Mouse (Mus musculus) neural tube, embryonic 11.5 days (tissue): Measurements from ENCODE around the gene Olfr507. TPM values are rescaled to one million over a fixed set of nuclear protein-coding genes. Genes with fewer than 3 reads are reported as not detected.

Source experiments
- ATAC-seq: fragments of 200-750 bp; cut with Nextera tagmentation; 2 replicates; pipeline ENCODE4 v1.8.0; 2017; ENCODE audit warnings: moderate number of reproducible peaks, mild to moderate bottlenecking, moderate TSS enrichment, moderate library complexity; ENCODE audit not compliant: insufficient read depth, low FRiP score, low TSS enrichment
- DNase-seq: peaks from one replicate; pipeline ENCODE4 v3.0.0-alpha.2; 2015; ENCODE audit warnings: low spot score
- H3K27ac ChIP-seq: fragments of 300-500 bp; sonication (generic); 2 replicates; pipeline ENCODE4 v1.5.1; 2014; ENCODE audit warnings: low read depth, mild to moderate bottlenecking, low read length
- H3K27me3 ChIP-seq: fragments of 300-500 bp; sonication (generic); 2 replicates; pipeline ENCODE4 v1.6.1; 2014; ENCODE audit warnings: mild to moderate bottlenecking, low read length, mixed read lengths; ENCODE audit not compliant: control insufficient read depth, insufficient read depth
- H3K36me3 ChIP-seq: fragments of 300-500 bp; sonication (generic); 2 replicates; pipeline ENCODE4 v1.6.1; 2014; ENCODE audit warnings: mild to moderate bottlenecking, low read length, moderate library complexity, mixed read lengths; ENCODE audit not compliant: control insufficient read depth, insufficient read depth
- H3K4me1 ChIP-seq: fragments of 300-500 bp; sonication (generic); 2 replicates; pipeline ENCODE4 v1.6.1; 2014; ENCODE audit warnings: low read length, mixed read lengths; ENCODE audit not compliant: control insufficient read depth, insufficient read depth
- H3K4me2 ChIP-seq: fragments of 300-500 bp; sonication (generic); 2 replicates; pipeline ENCODE4 v1.6.1; 2014; ENCODE audit warnings: low read depth, mild to moderate bottlenecking, moderate library complexity
- H3K4me3 ChIP-seq: fragments of 300-500 bp; sonication (generic); 2 replicates; pipeline ENCODE4 v1.5.1; 2014; ENCODE audit warnings: low read depth, low read length
- H3K9ac ChIP-seq: fragments of 300-500 bp; sonication (generic); 2 replicates; pipeline ENCODE4 v1.6.1; 2014; ENCODE audit warnings: mild to moderate bottlenecking, low read length
- H3K9me3 ChIP-seq: fragments of 300-500 bp; sonication (generic); 2 replicates; pipeline ENCODE4 v1.6.1; 2016; ENCODE audit warnings: low read length; ENCODE audit not compliant: control insufficient read depth
- WGBS: fragments of 180-500 bp; shearing (Covaris S2); extraction: QIAGEN DNeasy Blood & Tissue Kit; methylation state at CpG from one replicate; pipeline ENCODE4 v1.1.7; 2014; 5-methylcytosine and 5-hydroxymethylcytosine counted together
- polyA plus RNA-seq: library from polyadenylated mRNA; unstranded; fragments of >200 nt; fragmentation: Nextera tagmentation; extraction: Ambion mirVana; gene quantifications from 2 replicates; pipeline ENCODE4 v1.2.1, GENCODE M21; 2014

Olfr507 gene
- polyA plus RNA-seq, 1 experiment from 2014 or later, result not detected

DNA sequence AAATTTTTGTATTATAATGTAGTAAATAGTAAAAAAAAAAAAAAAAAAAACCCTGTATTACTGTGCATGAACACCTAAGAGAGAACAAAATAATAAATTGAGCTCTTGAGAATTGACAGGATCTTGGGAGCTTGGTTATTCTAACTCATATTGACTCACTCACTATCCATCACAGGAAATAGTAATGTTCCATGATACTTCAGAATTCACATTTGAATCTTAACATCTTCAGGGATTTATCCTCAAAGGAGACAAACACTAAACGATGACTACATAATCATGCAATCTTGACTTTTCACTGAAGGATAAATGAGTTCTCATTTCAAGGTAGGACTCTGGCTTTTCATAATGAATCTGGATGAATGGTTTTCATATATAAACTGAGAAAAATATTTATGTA, 44.5 kb downstream of the Olfr507 start, which contains the start of gene Olfr510:
Gene Olfr510, plus strand, starts transcription at position 301 of the 400 bp plus-strand sequence.
- ATAC-seq, result no peak
- DNase-seq, result no peak
- WGBS, result 95% methylated on average over 1 of the region's 1 CpGs
- Histone ChIP-seq H3K4me2 (no peak within 1 kb of the TSS), H3K4me3 (no peak within 1 kb of the TSS), H3K27me3 (no peaks in the 10 kb centered on the region), H3K4me1 (no peaks in the 10 kb centered on the region), H3K27ac (no peak within 1 kb of the TSS), H3K9ac (no peak within 1 kb of the TSS), H3K9me3 (no peaks in the 10 kb centered on the region), H3K36me3 (no peaks in the 10 kb centered on the region)

GRCm38 (mm10) chr7:108671058-108671457, 49.4 kb downstream of the Olfr507 start:
- no peak for ATAC-seq
- H3K36me3 ChIP-seq, result no peaks in the 10 kb centered on the region
- H3K27ac ChIP-seq, result no peak overlapping the region
- H3K4me2 ChIP-seq, result no peak overlapping the region
- H3K27me3 ChIP-seq, result no peaks in the 10 kb centered on the region
- 83% methylated on average over 1 of the region's 1 CpGs for WGBS
- no peak for DNase-seq
- no peaks in the 10 kb centered on the region for H3K9me3 ChIP-seq
- H3K9ac ChIP-seq, result no peak overlapping the region
- no peak overlapping the region for H3K4me3 ChIP-seq
- no peaks in the 10 kb centered on the region for H3K4me1 ChIP-seq

Other genes starting within 250 kb of the Olfr507 start
- not detected in 2 replicates for gene Olfr495, start 228.6 kb upstream of the Olfr507 start, polyA plus RNA-seq
- not detected in 2 replicates for gene Olfr497, start 201.4 kb upstream of the Olfr507 start, polyA plus RNA-seq
- not detected in 2 replicates for gene Olfr498, start 156.5 kb upstream of the Olfr507 start, polyA plus RNA-seq
- gene Olfr502, start 96.7 kb upstream of the Olfr507 start, polyA plus RNA-seq, result not detected in 2 replicates
- gene Olfr503, start 77.3 kb upstream of the Olfr507 start, polyA plus RNA-seq, result not detected in 2 replicates
- not detected in 2 replicates for gene Olfr504, start 56.0 kb upstream of the Olfr507 start, polyA plus RNA-seq
- gene Olfr506, start 11.0 kb upstream of the Olfr507 start, polyA plus RNA-seq, result not detected in 2 replicates
- gene Olfr508, start 8.2 kb downstream of the Olfr507 start, polyA plus RNA-seq, result not detected in 2 replicates
- not detected in 2 replicates for gene Olfr509, start 30.1 kb downstream of the Olfr507 start, polyA plus RNA-seq
- not detected in 2 replicates for gene Olfr510, start 44.6 kb downstream of the Olfr507 start, polyA plus RNA-seq
- not detected in 2 replicates for gene Olfr512, start 91.5 kb downstream of the Olfr507 start, polyA plus RNA-seq
- gene Olfr513, start 129.2 kb downstream of the Olfr507 start, polyA plus RNA-seq, result not detected in 2 replicates
- gene Olfr514, start 204.2 kb downstream of the Olfr507 start, polyA plus RNA-seq, result not detected in 2 replicates
- gene Olfr516, start 228.7 kb downstream of the Olfr507 start, polyA plus RNA-seq, result not detected in 2 replicates